Mouse (Mus musculus): ENCODE data around the gene Camta1. TPM values are rescaled to one million over a fixed set of nuclear protein-coding genes. Genes with fewer than 3 reads are reported as not detected.

Gene Camta1
- polyA plus RNA-seq, 1 experiment: 1.8 TPM

GRCm38 (mm10) chr4:151451885-151452284 lies 409.8 kb downstream of the Camta1 start:
- H3K36me3 ChIP-seq (ENCODE audit: control insufficient read depth): no peaks in the 10 kb centered on the region
- no peak for TF ChIP-seq GATA1 (IDR thresholded peaks at IDR 0.05; ENCODE audit: low read length)
- TF ChIP-seq TAL1 (IDR thresholded peaks at IDR 0.05; ENCODE audit: low read length): no peak
- H3K9me3 ChIP-seq (ENCODE audit: control insufficient read depth, low read length): no peaks in the 10 kb centered on the region
- no peak overlapping the region for H3K4me3 ChIP-seq (replicated peaks)
- no peaks in the 10 kb centered on the region for H3K4me1 ChIP-seq (ENCODE audit: control insufficient read depth)
- no peaks in the 10 kb centered on the region for H3K27me3 ChIP-seq (ENCODE audit: control insufficient read depth)

DNA sequence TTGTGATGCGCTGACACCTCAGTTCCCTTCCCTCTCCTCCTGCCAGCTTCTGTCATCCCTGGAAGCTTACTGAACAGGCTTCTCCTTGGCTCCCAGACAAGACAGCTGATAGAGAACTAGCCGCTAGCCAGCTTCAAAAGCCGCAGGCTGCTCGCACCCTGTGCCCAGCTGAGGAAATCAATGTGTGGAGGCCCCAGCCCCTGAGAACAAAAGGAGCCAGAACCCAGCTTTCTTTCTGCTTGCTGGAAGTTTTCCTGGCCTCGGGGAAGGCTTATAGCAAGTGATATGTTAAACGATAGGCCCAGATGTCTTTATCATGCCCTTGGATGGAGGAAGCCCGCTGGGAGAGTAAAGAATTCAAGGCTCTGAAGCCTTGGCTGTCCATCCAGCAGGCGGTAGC lies 411.7 kb downstream of the Camta1 start:
- no peaks in the 10 kb centered on the region for H3K9me3 ChIP-seq (ENCODE audit: control insufficient read depth, low read length)
- H3K27me3 ChIP-seq (ENCODE audit: control insufficient read depth): no peaks in the 10 kb centered on the region
- TF ChIP-seq GATA1 (IDR thresholded peaks at IDR 0.05; ENCODE audit: low read length): no peak
- TF ChIP-seq TAL1 (IDR thresholded peaks at IDR 0.05; ENCODE audit: low read length): no peak
- no peaks in the 10 kb centered on the region for H3K4me1 ChIP-seq (ENCODE audit: control insufficient read depth)
- no peak overlapping the region for H3K4me3 ChIP-seq (replicated peaks)
- no peaks in the 10 kb centered on the region for H3K36me3 ChIP-seq (ENCODE audit: control insufficient read depth)

DNA sequence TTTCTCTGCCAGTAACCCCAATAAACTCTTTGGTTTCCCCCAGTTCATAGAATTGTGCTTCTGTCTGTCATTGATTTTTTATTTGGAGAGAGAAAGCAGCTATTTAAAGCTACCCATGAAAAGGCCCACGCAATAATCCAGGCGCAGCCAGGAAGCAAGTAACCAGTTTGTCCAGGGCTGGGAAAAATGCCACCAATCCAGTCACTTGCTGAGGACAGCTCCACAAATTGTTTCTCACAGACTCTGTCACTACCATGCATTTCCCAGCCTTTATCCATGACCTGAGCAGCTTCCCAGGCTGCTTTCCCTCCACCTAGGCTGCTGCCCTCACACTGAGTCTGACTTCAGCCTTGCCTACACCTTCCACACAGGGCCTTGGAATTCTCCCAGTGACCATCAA lies 413.3 kb downstream of the Camta1 start:
- TF ChIP-seq TAL1 (IDR thresholded peaks at IDR 0.05; ENCODE audit: low read length) (no peak), GATA1 (IDR thresholded peaks at IDR 0.05; ENCODE audit: low read length) (no peak)
- H3K9me3 ChIP-seq (ENCODE audit: control insufficient read depth, low read length): no peaks in the 10 kb centered on the region

GRCm38 (mm10) chr4:151444665-151445064 lies 417.0 kb downstream of the Camta1 start:
- no peak overlapping the region for H3K4me3 ChIP-seq (replicated peaks)
- no peaks in the 10 kb centered on the region for H3K36me3 ChIP-seq (ENCODE audit: control insufficient read depth)
- H3K9me3 ChIP-seq (ENCODE audit: control insufficient read depth, low read length): peaks cover 14% of the 10 kb centered on the region
- no peaks in the 10 kb centered on the region for H3K27me3 ChIP-seq (ENCODE audit: control insufficient read depth)
- H3K4me1 ChIP-seq (ENCODE audit: control insufficient read depth): no peaks in the 10 kb centered on the region
- TF ChIP-seq GATA1 (IDR thresholded peaks at IDR 0.05; ENCODE audit: low read length) (no peak), TAL1 (IDR thresholded peaks at IDR 0.05; ENCODE audit: low read length) (no peak)

More for the DNA sequence above, 413.3 kb downstream of the Camta1 start:
- Histone ChIP-seq H3K27me3 (ENCODE audit: control insufficient read depth) (no peaks in the 10 kb centered on the region), H3K4me1 (ENCODE audit: control insufficient read depth) (no peaks in the 10 kb centered on the region), H3K4me3 (replicated peaks) (no peak overlapping the region), H3K36me3 (ENCODE audit: control insufficient read depth) (no peaks in the 10 kb centered on the region)

- TF ChIP-seq TAL1 (IDR thresholded peaks at IDR 0.05; ENCODE audit: low read length): no peak
- TF ChIP-seq GATA1 (IDR thresholded peaks at IDR 0.05; ENCODE audit: low read length): no peak
- H3K36me3 ChIP-seq (ENCODE audit: control insufficient read depth): no peaks in the 10 kb centered on the region
- H3K4me1 ChIP-seq (ENCODE audit: control insufficient read depth): no peaks in the 10 kb centered on the region
- H3K4me3 ChIP-seq (replicated peaks): no peak overlapping the region
- no peaks in the 10 kb centered on the region for H3K27me3 ChIP-seq (ENCODE audit: control insufficient read depth)
- peaks cover 24% of the 10 kb centered on the region for H3K9me3 ChIP-seq (ENCODE audit: control insufficient read depth, low read length)
Observed at GRCm38 (mm10) chr4:151438561-151438960, 423.1 kb downstream of the Camta1 start.

- no peaks in the 10 kb centered on the region for H3K4me1 ChIP-seq (ENCODE audit: control insufficient read depth)
- TF ChIP-seq TAL1 (IDR thresholded peaks at IDR 0.05; ENCODE audit: low read length) (no peak), GATA1 (IDR thresholded peaks at IDR 0.05; ENCODE audit: low read length) (no peak)
- no peaks in the 10 kb centered on the region for H3K27me3 ChIP-seq (ENCODE audit: control insufficient read depth)
- H3K4me3 ChIP-seq (replicated peaks): no peak overlapping the region
- no peaks in the 10 kb centered on the region for H3K36me3 ChIP-seq (ENCODE audit: control insufficient read depth)
- peaks cover 24% of the 10 kb centered on the region for H3K9me3 ChIP-seq (ENCODE audit: control insufficient read depth, low read length)
Observed at GRCm38 (mm10) chr4:151437859-151438258, 423.8 kb downstream of the Camta1 start.

DNA sequence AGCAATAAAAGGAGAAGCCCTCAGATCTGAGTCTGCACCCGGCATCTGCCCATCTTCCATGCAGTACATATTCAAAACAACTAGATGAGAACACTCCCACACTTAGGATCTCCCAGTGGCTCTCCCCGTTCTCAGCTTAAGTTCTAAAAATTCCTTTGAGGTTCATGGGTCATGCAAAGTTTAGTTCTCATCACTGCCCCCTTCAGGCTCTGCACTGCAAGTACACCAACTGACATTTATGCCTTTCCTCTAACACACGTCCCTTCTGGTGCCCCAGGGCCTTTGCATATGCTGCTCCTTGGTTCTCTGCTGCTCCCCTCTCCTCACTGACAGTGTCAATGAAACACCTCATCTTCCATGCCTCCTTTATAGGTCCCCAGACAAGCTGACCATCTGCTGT lies 436.5 kb downstream of the Camta1 start:
- no peak overlapping the region for H3K4me3 ChIP-seq (replicated peaks)
- H3K36me3 ChIP-seq (ENCODE audit: control insufficient read depth): no peaks in the 10 kb centered on the region
- no peak for TF ChIP-seq GATA1 (IDR thresholded peaks at IDR 0.05; ENCODE audit: low read length)
- no peak for TF ChIP-seq TAL1 (IDR thresholded peaks at IDR 0.05; ENCODE audit: low read length)
- H3K9me3 ChIP-seq (ENCODE audit: control insufficient read depth, low read length): peaks cover 24% of the 10 kb centered on the region
- H3K4me1 ChIP-seq (ENCODE audit: control insufficient read depth): no peaks in the 10 kb centered on the region
- H3K27me3 ChIP-seq (ENCODE audit: control insufficient read depth): no peaks in the 10 kb centered on the region

DNA sequence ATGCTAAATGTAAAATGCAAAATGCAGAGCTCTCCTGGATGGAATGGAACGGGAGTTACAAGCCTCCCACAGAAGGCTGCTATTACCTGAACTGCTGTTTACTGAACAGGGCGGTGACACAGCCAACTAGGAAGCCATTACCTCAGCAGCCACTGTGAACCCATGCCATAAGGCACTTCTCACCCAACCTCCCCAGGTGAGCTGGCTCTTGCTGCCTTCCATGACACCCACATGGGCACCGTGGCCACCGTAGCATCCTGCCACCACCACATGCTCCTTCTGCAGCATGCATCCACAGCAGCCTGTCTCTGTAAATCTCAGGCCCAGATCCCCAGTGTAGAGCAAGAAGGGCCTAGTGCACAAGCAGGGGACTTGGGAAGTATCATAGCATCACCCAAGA lies 438.8 kb downstream of the Camta1 start:
- peaks cover 15% of the 10 kb centered on the region for H3K9me3 ChIP-seq (ENCODE audit: control insufficient read depth, low read length)
- no peaks in the 10 kb centered on the region for H3K27me3 ChIP-seq (ENCODE audit: control insufficient read depth)
- no peaks in the 10 kb centered on the region for H3K4me1 ChIP-seq (ENCODE audit: control insufficient read depth)
- H3K36me3 ChIP-seq (ENCODE audit: control insufficient read depth): no peaks in the 10 kb centered on the region
- no peak overlapping the region for H3K4me3 ChIP-seq (replicated peaks)
- no peak for TF ChIP-seq TAL1 (IDR thresholded peaks at IDR 0.05; ENCODE audit: low read length)

- Histone ChIP-seq H3K36me3 (ENCODE audit: control insufficient read depth) (no peaks in the 10 kb centered on the region), H3K4me3 (replicated peaks) (no peak overlapping the region), H3K9me3 (ENCODE audit: control insufficient read depth, low read length) (peaks cover 15% of the 10 kb centered on the region), H3K27me3 (ENCODE audit: control insufficient read depth) (no peaks in the 10 kb centered on the region), H3K4me1 (ENCODE audit: control insufficient read depth) (no peaks in the 10 kb centered on the region)
- no peak for TF ChIP-seq GATA1 (IDR thresholded peaks at IDR 0.05; ENCODE audit: low read length)
- TF ChIP-seq TAL1 (IDR thresholded peaks at IDR 0.05; ENCODE audit: low read length): no peak
Observed at GRCm38 (mm10) chr4:151422361-151422760, 439.3 kb downstream of the Camta1 start.

GRCm38 (mm10) chr4:151418344-151418875 lies 443.3 kb downstream of the Camta1 start:
- H3K27me3 ChIP-seq (ENCODE audit: control insufficient read depth): no peaks in the 10 kb centered on the region
- no peak overlapping the region for H3K4me3 ChIP-seq (replicated peaks)
- H3K9me3 ChIP-seq (ENCODE audit: control insufficient read depth, low read length): peaks cover 3% of the 10 kb centered on the region; the same call in 1 of the 2 replicates
- H3K36me3 ChIP-seq (ENCODE audit: control insufficient read depth): no peaks in the 10 kb centered on the region
- H3K4me1 ChIP-seq (ENCODE audit: control insufficient read depth): no peaks in the 10 kb centered on the region
- no peak for TF ChIP-seq GATA1 (IDR thresholded peaks at IDR 0.05; ENCODE audit: low read length)
- no peak for TF ChIP-seq TAL1 (IDR thresholded peaks at IDR 0.05; ENCODE audit: low read length)
